ENCODE assay signal across 9 mouse cellular contexts in genomic region chrX:170674885-170675876, GRCm38 (mm10). TPM values are rescaled to one million over a fixed set of nuclear protein-coding genes. Genes with fewer than 3 reads are reported as not detected.
DNase-seq lines count a peak whose midpoint lies in the region; ATAC-seq and TF ChIP-seq lines count a peak whose summit lies in the region.
"Had no signal": no experiment of that assay in that cellular context is flagged by ENCODE, and none has a peak within 500 bp of the region (broad histone marks: within the 10 kb centered on the region; RNA-seq: fewer than 3 reads in every experiment).

No protein-coding gene starts in this region.

- no peak overlapping the region for H3K9ac ChIP-seq in embryonic facial prominence, embryonic 14.5 days (ENCODE audit: low read depth, low read length)
- H3K9ac ChIP-seq in limb, embryonic 13.5 days = no peak overlapping the region

- no peaks in the 10 kb centered on the region for H3K4me1 ChIP-seq in embryonic facial prominence, embryonic 14.5 days (ENCODE audit: control insufficient read depth, insufficient read depth, low read length)
- no peaks in the 10 kb centered on the region for H3K4me1 ChIP-seq in limb, embryonic 13.5 days

- DNase-seq in gastrocnemius, adult 2 months = peak; percentile 28
- DNase-seq in gastrocnemius, postnatal 14 days = no peak
- peak; percentile 77 for DNase-seq in testis, postnatal 10 days (ENCODE audit: low spot score)
- DNase-seq in testis, postnatal 14 days (ENCODE audit: low spot score) = no peak
- DNase-seq in embryonic facial prominence, embryonic 14.5 days (ENCODE audit: low spot score) = no peak
- peak; percentile 28 for DNase-seq in right cerebral cortex, postnatal 4 days
- no peak for DNase-seq in urinary bladder, postnatal 25 days (ENCODE audit: low spot score)

- H3K36me3 ChIP-seq in embryonic facial prominence, embryonic 14.5 days (ENCODE audit: control insufficient read depth, insufficient read depth, low read length) = peaks cover 12% of the 10 kb centered on the region; the same call in 1 of the 2 replicates
- peaks cover 40% of the 10 kb centered on the region for H3K36me3 ChIP-seq in limb, embryonic 13.5 days

- H3K27me3 ChIP-seq in embryonic facial prominence, embryonic 14.5 days (replicated peaks; ENCODE audit: control insufficient read depth, insufficient read depth, low read length) = no peaks in the 10 kb centered on the region
- no peaks in the 10 kb centered on the region for H3K27me3 ChIP-seq in limb, embryonic 13.5 days

- ATAC-seq in embryonic facial prominence, embryonic 14.5 days (ENCODE audit: low read depth) = peak; percentile 45
- ATAC-seq in limb, embryonic 13.5 days (ENCODE audit: low FRiP score, low read depth) = peak; percentile 46; the same call in 1 of the 2 replicates

- H3K4me2 ChIP-seq in embryonic facial prominence, embryonic 14.5 days (ENCODE audit: low read depth, low read length) = no peak overlapping the region
- no peak overlapping the region for H3K4me2 ChIP-seq in limb, embryonic 13.5 days (replicated peaks)

- no peak overlapping the region for H3K27ac ChIP-seq in gastrocnemius, adult 2 months
- H3K27ac ChIP-seq in embryonic facial prominence, embryonic 14.5 days (replicated peaks; ENCODE audit: low read depth, low read length) = no peak overlapping the region
- no peak overlapping the region for H3K27ac ChIP-seq in limb, embryonic 13.5 days

- TF ChIP-seq CTCF in gastrocnemius, adult 2 months (IDR thresholded peaks at IDR 0.05) = no peak

- H3K4me3 ChIP-seq in gastrocnemius, adult 2 months = no peak overlapping the region
- no peak overlapping the region for H3K4me3 ChIP-seq in embryonic facial prominence, embryonic 14.5 days (ENCODE audit: low read depth, low read length)
- no peak overlapping the region for H3K4me3 ChIP-seq in limb, embryonic 13.5 days

- 83% methylated on average over 26 of the region's 39 CpGs for WGBS in embryonic facial prominence, embryonic 14.5 days
- WGBS in limb, embryonic 13.5 days = 93% methylated on average over 39 of the region's 39 CpGs

- intact Hi-C loops in gastrocnemius, adult 2 months (cut with DNase I) = no loop called here
- intact Hi-C loops in gastrocnemius, postnatal 14 days (cut with DNase I; ENCODE audit: low total_unique reads) = no loop called here

- peaks cover 52% of the 10 kb centered on the region for H3K9me3 ChIP-seq in embryonic facial prominence, embryonic 14.5 days (ENCODE audit: control insufficient read depth, low read length)
- peaks cover 53% of the 10 kb centered on the region for H3K9me3 ChIP-seq in limb, embryonic 13.5 days

RNA-seq across cellular contexts. Expression of gene Asmt, which starts 2.7 kb away (rescaled TPM):
- total RNA-seq in gastrocnemius, adult 2 months (2021) = not detected
- not detected for total RNA-seq in gastrocnemius, postnatal 14 days (2021)
- not detected in 2 replicates for polyA plus RNA-seq in embryonic facial prominence, embryonic 14.5 days (2014; fragmentation: Nextera tagmentation; extraction: Ambion mirVana)
- polyA plus RNA-seq in limb, embryonic 13.5 days (2015; fragmentation: Nextera tagmentation; extraction: Ambion mirVana) = not detected in 2 replicates
- total RNA-seq: heart, postnatal 10 days had no signal

Comparison
In these comparisons a context has a peak if more than half of its experiments do, and no peak if none do; other contexts are left out.
1. DNase-seq: peak in gastrocnemius, adult 2 months (single experiment), testis, postnatal 10 days (single experiment) and right cerebral cortex, postnatal 4 days (single experiment); none in gastrocnemius, postnatal 14 days (single experiment), testis, postnatal 14 days (single experiment), embryonic facial prominence, embryonic 14.5 days (single experiment) and urinary bladder, postnatal 25 days (single experiment).